Mouse (Mus musculus): ENCODE measurements around the gene Gm813. TPM values are rescaled to one million over a fixed set of nuclear protein-coding genes. Genes with fewer than 3 reads are reported as not detected.

Gene Gm813
- polyA plus RNA-seq (2014; fragmentation: Illumina TruSeq; extraction: RNeasy Lipid Tissue Mini Kit (QIAGEN cat#74804); ENCODE audit: low read depth, low replicate concordance) = not detected

GRCm38 (mm10) chr16:58616878-58617277 lies at the start of gene Gm813:
Gene Gm813, minus strand, starts transcription at chr16:58616978.

GRCm38 (mm10) chr16:58638689-58639175 lies 22.0 kb upstream of the Gm813 start, which contains the start of gene E330017A01Rik:
Gene E330017A01Rik, minus strand, starts transcription at chr16:58638739.

Other genes starting within 250 kb of the Gm813 start
- 9.5 TPM for gene Dcbld2, start 208.5 kb downstream of the Gm813 start, polyA plus RNA-seq (2014; fragmentation: Illumina TruSeq; extraction: RNeasy Lipid Tissue Mini Kit (QIAGEN cat#74804); ENCODE audit: low read depth, low replicate concordance)
- gene St3gal6, start 92.7 kb downstream of the Gm813 start, polyA plus RNA-seq (2014; fragmentation: Illumina TruSeq; extraction: RNeasy Lipid Tissue Mini Kit (QIAGEN cat#74804); ENCODE audit: low read depth, low replicate concordance) = 15.1 TPM
- gene E330017A01Rik, start 21.8 kb upstream of the Gm813 start, polyA plus RNA-seq (2014; fragmentation: Illumina TruSeq; extraction: RNeasy Lipid Tissue Mini Kit (QIAGEN cat#74804); ENCODE audit: low read depth, low replicate concordance) = not detected
- 13.9 TPM for gene Cpox, start 53.3 kb upstream of the Gm813 start, polyA plus RNA-seq (2014; fragmentation: Illumina TruSeq; extraction: RNeasy Lipid Tissue Mini Kit (QIAGEN cat#74804); ENCODE audit: low read depth, low replicate concordance)
- not detected for gene Gpr15, start 102.1 kb upstream of the Gm813 start, polyA plus RNA-seq (2014; fragmentation: Illumina TruSeq; extraction: RNeasy Lipid Tissue Mini Kit (QIAGEN cat#74804); ENCODE audit: low read depth, low replicate concordance)
- gene Cldnd1, start 110.9 kb upstream of the Gm813 start, polyA plus RNA-seq (2014; fragmentation: Illumina TruSeq; extraction: RNeasy Lipid Tissue Mini Kit (QIAGEN cat#74804); ENCODE audit: low read depth, low replicate concordance) = 36.8 TPM
- not detected for gene Olfr172, start 146.2 kb upstream of the Gm813 start, polyA plus RNA-seq (2014; fragmentation: Illumina TruSeq; extraction: RNeasy Lipid Tissue Mini Kit (QIAGEN cat#74804); ENCODE audit: low read depth, low replicate concordance)
- gene Olfr173, start 183.3 kb upstream of the Gm813 start, polyA plus RNA-seq (2014; fragmentation: Illumina TruSeq; extraction: RNeasy Lipid Tissue Mini Kit (QIAGEN cat#74804); ENCODE audit: low read depth, low replicate concordance) = not detected
- gene Olfr175-ps1, start 209.8 kb upstream of the Gm813 start, polyA plus RNA-seq (2014; fragmentation: Illumina TruSeq; extraction: RNeasy Lipid Tissue Mini Kit (QIAGEN cat#74804); ENCODE audit: low read depth, low replicate concordance) = not detected

Data from adipose tissue, adult 10 weeks (tissue).